Mouse (Mus musculus): Measurements from ENCODE around the gene Nfam1. TPM values are rescaled to one million over a fixed set of nuclear protein-coding genes. Genes with fewer than 3 reads are reported as not detected.
A peak's percentile ranks its signal among the peaks of the same experiment; 100 is the strongest.

The Nfam1 gene
- polyA plus RNA-seq, 1 experiment from 2014 or later: 2.2 TPM

GRCm38 (mm10) chr15:83007346-83007920, 25.7 kb downstream of the Nfam1 start:
- Histone ChIP-seq H3K4me1 (peaks cover 37% of the 10 kb centered on the region), H3K9me3 (replicated peaks) (no peaks in the 10 kb centered on the region), H3K4me2 (replicated peaks) (no peak overlapping the region), H3K27me3 (peaks cover 39% of the 10 kb centered on the region), H3K4me3 (no peak overlapping the region), H3K9ac (no peak overlapping the region), H3K27ac (no peak overlapping the region), H3K36me3 (no peaks in the 10 kb centered on the region)
- 46% methylated on average over 15 of the region's 15 CpGs for WGBS
- no peak for ATAC-seq (ENCODE audit: low FRiP score)

DNA sequence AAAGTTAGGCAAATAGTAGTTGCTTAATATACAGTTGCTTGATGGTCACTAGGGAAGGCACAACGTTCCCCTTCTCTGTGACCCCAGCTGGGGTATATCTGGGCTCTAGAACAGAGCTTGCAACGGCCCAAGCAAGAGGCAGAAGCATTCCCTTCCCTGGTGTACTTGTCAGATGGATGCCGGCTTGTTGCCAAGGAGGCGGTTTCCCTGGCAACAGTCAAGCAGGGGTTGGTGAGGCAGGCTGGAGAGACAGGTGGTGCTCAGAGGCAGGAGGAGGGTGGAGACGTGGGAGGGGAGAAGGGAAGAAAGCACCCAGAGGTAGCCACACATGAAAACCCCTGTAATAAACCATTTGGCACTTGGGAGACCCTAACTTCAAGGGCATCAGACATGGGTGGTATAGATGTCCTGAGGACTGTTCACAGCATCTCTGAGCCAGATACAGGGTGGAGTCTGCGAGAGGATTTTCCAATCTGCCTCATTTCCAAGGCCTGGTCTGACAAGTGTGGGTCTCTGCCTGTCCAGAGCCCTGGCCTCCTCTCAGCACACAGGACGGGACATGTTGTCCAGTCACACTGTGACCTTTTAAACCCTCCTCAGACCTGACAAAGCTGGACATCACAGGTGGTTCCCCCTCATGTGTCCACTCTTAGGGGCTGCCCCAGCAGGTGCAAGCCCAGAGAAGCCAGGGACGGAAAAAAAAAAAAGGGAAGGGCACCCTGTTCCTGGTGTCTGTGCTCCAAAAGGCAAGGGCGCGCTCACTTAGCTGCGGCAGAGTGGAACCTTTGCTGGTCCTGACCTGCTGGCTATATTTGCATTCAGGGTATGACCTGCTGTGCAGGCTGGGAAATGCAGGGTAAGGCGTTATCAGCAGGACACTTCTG, 30.2 kb downstream of the Nfam1 start:
- Histone ChIP-seq H3K27me3 (peaks cover 27% of the 10 kb centered on the region), H3K4me2 (replicated peaks) (no peak overlapping the region; the same call in 1 of the 2 replicates), H3K36me3 (no peaks in the 10 kb centered on the region), H3K9me3 (replicated peaks) (no peaks in the 10 kb centered on the region), H3K4me3 (no peak overlapping the region), H3K4me1 (peaks cover 31% of the 10 kb centered on the region), H3K9ac (no peak overlapping the region), H3K27ac (peak overlapping the region; percentile 44)
- 34% methylated on average over 12 of the region's 12 CpGs for WGBS
- ATAC-seq (ENCODE audit: low FRiP score): peak; percentile 87

GRCm38 (mm10) chr15:82998811-82999221, 34.3 kb downstream of the Nfam1 start:
- Histone ChIP-seq H3K36me3 (no peaks in the 10 kb centered on the region), H3K9me3 (replicated peaks) (no peaks in the 10 kb centered on the region), H3K27ac (no peak overlapping the region), H3K4me3 (no peak overlapping the region), H3K4me1 (peaks cover 59% of the 10 kb centered on the region), H3K4me2 (replicated peaks) (no peak overlapping the region), H3K27me3 (peaks cover 21% of the 10 kb centered on the region), H3K9ac (no peak overlapping the region)
- ATAC-seq (ENCODE audit: low FRiP score): no peak
- WGBS: 89% methylated on average over 6 of the region's 6 CpGs

DNA sequence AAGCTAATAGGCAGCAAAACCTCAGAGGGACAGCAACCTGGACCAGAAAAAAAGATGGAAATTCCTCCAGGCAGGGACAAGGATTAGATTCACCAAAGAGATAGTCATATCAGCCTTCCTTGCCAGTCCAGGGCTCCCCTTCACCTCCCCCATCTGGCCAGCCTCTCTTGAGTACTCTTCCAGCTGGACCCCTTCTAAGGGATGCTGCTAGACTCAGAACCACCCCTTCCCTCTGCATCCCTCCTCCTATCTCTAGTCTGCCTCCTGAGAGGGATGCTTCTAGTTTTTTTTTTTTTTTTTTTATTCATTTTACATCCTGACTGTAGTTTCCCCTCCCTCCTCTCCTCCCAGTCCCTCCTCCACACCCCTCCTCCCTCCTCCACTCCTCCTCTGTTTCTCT, 36.7 kb downstream of the Nfam1 start:
- no peak overlapping the region for H3K9ac ChIP-seq
- ATAC-seq (ENCODE audit: low FRiP score): no peak
- H3K9me3 ChIP-seq (replicated peaks): no peaks in the 10 kb centered on the region
- H3K4me2 ChIP-seq (replicated peaks): no peak overlapping the region
- peaks cover 13% of the 10 kb centered on the region for H3K27me3 ChIP-seq
- H3K4me3 ChIP-seq: no peak overlapping the region
- no peak overlapping the region for H3K27ac ChIP-seq
- peaks cover 46% of the 10 kb centered on the region for H3K4me1 ChIP-seq
- H3K36me3 ChIP-seq: no peaks in the 10 kb centered on the region

- Histone ChIP-seq H3K9me3 (replicated peaks) (no peaks in the 10 kb centered on the region), H3K27ac (peak overlapping the region; percentile 24; the same call in 1 of the 2 replicates), H3K27me3 (peaks cover 9% of the 10 kb centered on the region), H3K36me3 (no peaks in the 10 kb centered on the region), H3K9ac (no peak overlapping the region), H3K4me1 (peaks cover 43% of the 10 kb centered on the region), H3K4me2 (replicated peaks) (no peak overlapping the region), H3K4me3 (no peak overlapping the region)
- WGBS: 62% methylated on average over 7 of the region's 7 CpGs
- no peak for ATAC-seq (ENCODE audit: low FRiP score)
Observed at GRCm38 (mm10) chr15:82995239-82995638, 37.9 kb downstream of the Nfam1 start.

DNA sequence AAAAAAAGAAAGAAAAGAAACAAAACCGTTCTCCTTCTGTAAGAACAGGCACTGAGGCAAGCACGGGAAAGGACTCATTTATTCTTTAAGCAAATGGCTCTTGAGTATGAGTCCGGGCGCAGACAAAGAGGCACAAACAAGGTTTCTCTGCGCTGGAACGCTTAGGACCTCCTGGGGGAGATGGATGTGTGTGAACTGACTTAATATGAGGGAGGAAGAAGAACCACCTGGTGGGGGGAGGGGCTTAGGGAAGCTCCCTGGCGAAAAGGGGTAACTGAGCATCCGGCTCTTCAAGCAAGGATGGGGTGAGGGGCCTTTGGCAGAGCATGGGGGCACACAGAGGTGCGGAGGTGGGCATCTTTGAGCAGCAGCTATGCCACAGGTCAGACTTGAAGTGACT, 40.2 kb downstream of the Nfam1 start:
- no peak overlapping the region for H3K4me2 ChIP-seq (replicated peaks)
- no peaks in the 10 kb centered on the region for H3K9me3 ChIP-seq (replicated peaks)
- ATAC-seq (ENCODE audit: low FRiP score): no peak
- no peak overlapping the region for H3K4me3 ChIP-seq
- peaks cover 59% of the 10 kb centered on the region for H3K4me1 ChIP-seq
- H3K27ac ChIP-seq: no peak overlapping the region
- H3K9ac ChIP-seq: no peak overlapping the region
- H3K27me3 ChIP-seq: peaks cover 18% of the 10 kb centered on the region
- 49% methylated on average over 9 of the region's 9 CpGs for WGBS
- H3K36me3 ChIP-seq: no peaks in the 10 kb centered on the region

GRCm38 (mm10) chr15:82992079-82992783, 40.9 kb downstream of the Nfam1 start:
- H3K27me3 ChIP-seq: peaks cover 20% of the 10 kb centered on the region
- no peak overlapping the region for H3K9ac ChIP-seq
- no peak for ATAC-seq (ENCODE audit: low FRiP score)
- H3K27ac ChIP-seq: no peak overlapping the region
- peaks cover 56% of the 10 kb centered on the region for H3K4me1 ChIP-seq
- H3K4me2 ChIP-seq (replicated peaks): no peak overlapping the region
- H3K4me3 ChIP-seq: no peak overlapping the region
- no peaks in the 10 kb centered on the region for H3K36me3 ChIP-seq
- H3K9me3 ChIP-seq (replicated peaks): no peaks in the 10 kb centered on the region
- 61% methylated on average over 13 of the region's 13 CpGs for WGBS

- Histone ChIP-seq H3K27ac (peak overlapping the region; percentile 60; the same call in 1 of the 2 replicates), H3K4me3 (no peak overlapping the region), H3K4me2 (replicated peaks) (no peak overlapping the region), H3K27me3 (peaks cover 46% of the 10 kb centered on the region), H3K36me3 (no peaks in the 10 kb centered on the region), H3K4me1 (peaks cover 56% of the 10 kb centered on the region), H3K9me3 (replicated peaks) (no peaks in the 10 kb centered on the region), H3K9ac (no peak overlapping the region)
- ATAC-seq (ENCODE audit: low FRiP score): no peak
- 64% methylated on average over 6 of the region's 6 CpGs for whole genome bisulfite sequencing
Observed at GRCm38 (mm10) chr15:82989190-82989704, 43.9 kb downstream of the Nfam1 start.

GRCm38 (mm10) chr15:82987732-82988112, 45.4 kb downstream of the Nfam1 start, which contains the start of gene Tcf20:
TSS of gene Tcf20 (minus strand) at chr15:82987872.
- Histone ChIP-seq H3K4me2 (replicated peaks) (peak within 1 kb of the TSS; percentile 85), H3K4me3 (peak within 1 kb of the TSS; percentile 45), H3K9ac (peak within 1 kb of the TSS; percentile 66), H3K36me3 (no peaks in the 10 kb centered on the region), H3K4me1 (peaks cover 67% of the 10 kb centered on the region), H3K9me3 (replicated peaks) (no peaks in the 10 kb centered on the region), H3K27ac (peak within 1 kb of the TSS; percentile 48; the same call in 1 of the 2 replicates), H3K27me3 (peaks cover 39% of the 10 kb centered on the region)
- WGBS: under 1% methylated on average over 20 of the region's 20 CpGs
- ATAC-seq (ENCODE audit: low FRiP score): peak; percentile 80

DNA sequence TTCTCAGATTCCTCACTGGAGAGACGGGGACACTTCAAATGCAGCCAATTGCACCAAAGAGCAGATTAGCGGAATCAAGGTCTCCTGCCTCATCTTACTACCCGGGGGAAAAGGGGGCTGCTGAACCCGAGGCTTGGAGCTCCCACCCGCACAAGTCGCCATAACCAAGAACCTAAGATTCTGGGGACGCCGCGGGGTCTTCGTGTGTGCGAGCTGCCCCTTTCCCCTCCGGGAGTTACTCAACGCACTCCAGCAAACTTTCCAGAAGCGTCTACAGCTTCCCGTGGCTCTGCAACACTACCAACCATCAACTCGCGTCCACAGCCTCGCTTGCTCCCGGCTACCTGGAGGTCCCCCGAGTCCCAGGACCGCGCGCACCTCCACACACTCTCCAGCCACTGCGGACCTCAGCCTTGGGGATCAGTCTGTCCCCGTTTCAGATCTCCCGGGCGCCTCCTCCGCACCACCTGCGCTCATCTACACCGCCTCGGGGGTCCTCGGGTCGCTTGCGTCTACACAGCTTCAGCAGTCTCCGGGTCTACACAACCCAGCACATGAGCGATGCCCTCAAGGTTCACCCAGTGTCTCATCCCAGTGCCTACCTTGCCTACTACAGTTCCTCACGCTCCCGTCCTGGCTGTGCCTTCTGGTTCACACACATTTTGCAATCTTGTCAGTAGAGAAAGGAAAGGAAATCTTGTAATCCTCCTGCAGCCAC, 45.9 kb downstream of the Nfam1 start:
- Histone ChIP-seq H3K27me3 (peaks cover 40% of the 10 kb centered on the region), H3K4me2 (replicated peaks) (peak overlapping the region; percentile 85), H3K9me3 (replicated peaks) (no peaks in the 10 kb centered on the region), H3K4me1 (peaks cover 66% of the 10 kb centered on the region), H3K27ac (no peak overlapping the region), H3K36me3 (no peaks in the 10 kb centered on the region), H3K9ac (peak overlapping the region; percentile 66), H3K4me3 (peak overlapping the region; percentile 45)
- under 1% methylated on average over 38 of the region's 38 CpGs for WGBS
- ATAC-seq (ENCODE audit: low FRiP score): peak; percentile 32; the same call in 1 of the 2 replicates

DNA sequence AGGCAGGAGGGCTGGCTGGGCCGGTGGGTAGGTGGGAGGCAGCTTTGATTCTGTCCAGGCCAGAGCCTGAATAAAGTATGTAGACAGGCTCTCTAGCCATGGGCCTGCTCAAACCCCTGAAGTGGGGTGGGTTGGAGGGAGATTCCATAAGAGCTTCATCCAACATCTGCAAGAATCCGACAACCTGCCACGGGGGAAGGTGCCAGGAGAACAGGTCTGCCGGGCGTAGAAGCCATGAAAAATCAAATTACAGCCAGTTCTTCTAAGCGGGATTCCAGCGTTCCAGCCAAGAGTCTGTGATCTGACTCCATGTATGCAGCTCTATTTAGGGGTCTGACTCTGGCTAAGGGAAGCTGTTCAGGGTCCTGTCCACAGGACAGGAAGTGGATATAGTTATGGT, 48.5 kb downstream of the Nfam1 start:
- Histone ChIP-seq H3K36me3 (no peaks in the 10 kb centered on the region), H3K27ac (no peak overlapping the region), H3K9me3 (replicated peaks) (no peaks in the 10 kb centered on the region), H3K27me3 (peaks cover 62% of the 10 kb centered on the region), H3K4me2 (replicated peaks) (0 out of 2 replicates have a peak overlapping the region, but pooled peaks have one; percentile 3), H3K4me3 (no peak overlapping the region), H3K4me1 (peaks cover 72% of the 10 kb centered on the region), H3K9ac (no peak overlapping the region)
- 56% methylated on average over 7 of the region's 7 CpGs for WGBS
- no peak for ATAC-seq (ENCODE audit: low FRiP score)

Data from hindbrain, embryonic 12.5 days (tissue).